Mouse (Mus musculus): Measurements from ENCODE around the gene Rnf10.

- no peak for TF ChIP-seq CTCF (conservative IDR thresholded peaks at IDR 0.05; ENCODE audit: low read length)
- TF ChIP-seq POU5F1 (IDR thresholded peaks at IDR 0.05; ENCODE audit: borderline replicate concordance, low read length) = no peak
Measured at GRCm38 (mm10) chr5:115256909-115257546, 15.7 kb downstream of the Rnf10 start.
